Comparison of ENCODE assay signal across 31 mouse cellular contexts in genomic region chr17:3023426-3023825, GRCm38 (mm10).
DNase-seq lines count a peak whose midpoint lies in the region; ATAC-seq and TF ChIP-seq lines count a peak whose summit lies in the region.
"Had no signal": no experiment of that assay in that cellular context is flagged by ENCODE, and none has a peak within 500 bp of the region (broad histone marks: within the 10 kb centered on the region; RNA-seq: fewer than 3 reads in every experiment).

No protein-coding gene starts in this region.

- peak; percentile 55 for DNase-seq in heart, adult 11 months
- no peak for DNase-seq in heart, adult 9 months (ENCODE audit: low spot score in 2 of 2)
- peak; percentile 3 for DNase-seq in MEL (ENCODE audit: low read depth, low spot score)
- peak; percentile 10 for DNase-seq in limb, embryonic 10.5 days (ENCODE audit: low spot score)
- DNase-seq: adrenal gland, postnatal 14 days; cerebellum, adult 11-12 months; cerebellum, adult 9-11 months; gastrocnemius, adult 2 months; kidney, adult 2 months; kidney, postnatal 4 days; layer of hippocampus, postnatal 36 days; left cerebral cortex, postnatal 4 days; lung, adult 18-20 months; retina, postnatal 1 day; right cerebral cortex, postnatal 14 days; thymus, postnatal 25 days had no signal

- peaks cover 90% of the 10 kb centered on the region for H3K9me3 ChIP-seq in megakaryocyte, embryonic 14.5 days
- H3K9me3 ChIP-seq in MEL (replicated peaks; ENCODE audit: insufficient read depth, low read length) = no peaks in the 10 kb centered on the region
- H3K9me3 ChIP-seq in limb, embryonic 10.5 days (replicated peaks) = peaks cover 56% of the 10 kb centered on the region
- peaks cover 81% of the 10 kb centered on the region for H3K9me3 ChIP-seq in hindbrain, embryonic 12.5 days (replicated peaks)
- H3K9me3 ChIP-seq: limb, embryonic 15.5 days had no signal

- no peak for TF ChIP-seq CTCF in MEL (IDR thresholded peaks at IDR 0.05 in 2 of 3, conservative IDR thresholded peaks at IDR 0.05 in 1 of 3; ENCODE audit: control insufficient read depth in 1 of 3, insufficient read depth in 1 of 3, low read depth in 2 of 3, low read length in 3 of 3, poor library complexity in 1 of 3, severe bottlenecking in 1 of 3)

- H3K27me3 ChIP-seq in megakaryocyte, embryonic 14.5 days (replicated peaks) = no peaks in the 10 kb centered on the region
- H3K27me3 ChIP-seq in MEL (ENCODE audit: control insufficient read depth in 1 of 2, insufficient read depth in 2 of 2, low read length in 2 of 2) = no peaks in the 10 kb centered on the region
- H3K27me3 ChIP-seq in limb, embryonic 10.5 days (ENCODE audit: low read depth, poor library complexity, severe bottlenecking) = no peaks in the 10 kb centered on the region
- H3K27me3 ChIP-seq in hindbrain, embryonic 12.5 days = no peaks in the 10 kb centered on the region
- H3K27me3 ChIP-seq: embryonic facial prominence, embryonic 13.5 days; hindbrain, embryonic 15.5 days; limb, embryonic 15.5 days; neural tube, embryonic 12.5 days had no signal

- no peaks in the 10 kb centered on the region; the same call in 1 of the 2 replicates for H3K4me1 ChIP-seq in megakaryocyte, embryonic 14.5 days
- H3K4me1 ChIP-seq in MEL (ENCODE audit: control insufficient read depth in 1 of 2, insufficient read depth in 2 of 2, low read length in 2 of 2) = no peaks in the 10 kb centered on the region
- no peaks in the 10 kb centered on the region for H3K4me1 ChIP-seq in limb, embryonic 10.5 days
- H3K4me1 ChIP-seq in hindbrain, embryonic 12.5 days = no peaks in the 10 kb centered on the region
- H3K4me1 ChIP-seq: embryonic facial prominence, embryonic 13.5 days; forebrain, embryonic 10.5 days; hindbrain, embryonic 15.5 days; limb, embryonic 15.5 days; neural tube, embryonic 12.5 days had no signal

- H3K4me3 ChIP-seq in megakaryocyte, embryonic 14.5 days (replicated peaks) = peak overlapping the region; percentile 78
- no peak overlapping the region for H3K4me3 ChIP-seq in MEL (ENCODE audit: control insufficient read depth in 1 of 2, insufficient read depth in 1 of 2, low read depth in 2 of 2, low read length in 2 of 2)
- H3K4me3 ChIP-seq in limb, embryonic 10.5 days = no peak overlapping the region
- no peak overlapping the region for H3K4me3 ChIP-seq in hindbrain, embryonic 12.5 days
- H3K4me3 ChIP-seq: embryonic facial prominence, embryonic 13.5 days; forebrain, embryonic 10.5 days; gastrocnemius, adult 2 months; hindbrain, embryonic 15.5 days; limb, embryonic 15.5 days; neural tube, embryonic 12.5 days had no signal

- no peak overlapping the region for H3K27ac ChIP-seq in MEL (ENCODE audit: control insufficient read depth, low read depth, low read length)
- H3K27ac ChIP-seq in limb, embryonic 10.5 days = no peak overlapping the region
- no peak overlapping the region for H3K27ac ChIP-seq in hindbrain, embryonic 12.5 days
- H3K27ac ChIP-seq: embryonic facial prominence, embryonic 13.5 days; forebrain, embryonic 10.5 days; gastrocnemius, adult 2 months; hindbrain, embryonic 15.5 days; kidney, postnatal 0 days; limb, embryonic 15.5 days; neural tube, embryonic 12.5 days had no signal

- H3K4me2 ChIP-seq in hindbrain, embryonic 12.5 days (replicated peaks) = no peak overlapping the region
- H3K4me2 ChIP-seq: embryonic facial prominence, embryonic 13.5 days; heart, embryonic 11.5 days; hindbrain, embryonic 15.5 days; limb, embryonic 15.5 days; midbrain, embryonic 11.5 days; neural tube, embryonic 12.5 days had no signal

- no peaks in the 10 kb centered on the region for H3K79me2 ChIP-seq in MEL (ENCODE audit: control insufficient read depth, insufficient read depth, low read length, poor library complexity)

- 80% methylated on average over 1 of the region's 1 CpGs for WGBS in limb, embryonic 10.5 days
- 93% methylated on average over 1 of the region's 1 CpGs for WGBS in hindbrain, embryonic 12.5 days

- ATAC-seq in megakaryocyte, adult 5-6 weeks (ENCODE audit: poor library complexity, severe bottlenecking) = no peak
- no peak for ATAC-seq in cerebellum, adult (ENCODE audit: insufficient number of reproducible peaks, low FRiP score, low TSS enrichment)
- ATAC-seq in hindbrain, embryonic 12.5 days (ENCODE audit: low FRiP score) = no peak
- ATAC-seq: forebrain, embryonic 16.5 days; inflammation-experienced regulatory T-cells, adult 6 months; midbrain, embryonic 16.5 days had no signal

- TF ChIP-seq RAD21 in MEL (IDR thresholded peaks at IDR 0.05; ENCODE audit: low read depth, low read length) = no peak

- TF ChIP-seq EP300 in MEL (IDR thresholded peaks at IDR 0.05; ENCODE audit: low read depth in 1 of 2, low read length in 2 of 2) = no peak

- H3K9ac ChIP-seq in MEL (ENCODE audit: control insufficient read depth, low read depth, low read length, poor library complexity, severe bottlenecking) = no peak overlapping the region
- no peak overlapping the region for H3K9ac ChIP-seq in hindbrain, embryonic 12.5 days
- H3K9ac ChIP-seq: embryonic facial prominence, embryonic 13.5 days; hindbrain, embryonic 15.5 days; limb, embryonic 15.5 days; neural tube, embryonic 12.5 days had no signal

- H3K36me3 ChIP-seq in megakaryocyte, embryonic 14.5 days (replicated peaks; ENCODE audit: low read length) = no peaks in the 10 kb centered on the region
- H3K36me3 ChIP-seq in MEL (ENCODE audit: control insufficient read depth in 1 of 2, insufficient read depth in 2 of 2, low read length in 2 of 2) = no peaks in the 10 kb centered on the region
- H3K36me3 ChIP-seq in limb, embryonic 10.5 days = no peaks in the 10 kb centered on the region
- no peaks in the 10 kb centered on the region for H3K36me3 ChIP-seq in hindbrain, embryonic 12.5 days
- H3K36me3 ChIP-seq: embryonic facial prominence, embryonic 13.5 days; forebrain, embryonic 10.5 days; hindbrain, embryonic 15.5 days; limb, embryonic 15.5 days; neural tube, embryonic 12.5 days had no signal

- TF ChIP-seq POLR2A in MEL (IDR thresholded peaks at IDR 0.05; ENCODE audit: control insufficient read depth in 1 of 2, insufficient read depth in 1 of 2, low read depth in 1 of 2, low read length in 2 of 2, poor library complexity in 1 of 2) = no peak

TF ChIP-seq in MEL, 35 proteins besides CTCF, POLR2A, EP300 and RAD21:
- TF ChIP-seq TBP (IDR thresholded peaks at IDR 0.05; ENCODE audit: low read depth, low read length) (no peak), JUND (IDR thresholded peaks at IDR 0.05; ENCODE audit: low read depth, low read length) (no peak), BHLHE40 (IDR thresholded peaks at IDR 0.05; ENCODE audit: borderline replicate concordance, low read depth, low read length) (no peak), ELF1 (IDR thresholded peaks at IDR 0.05; ENCODE audit: low read depth, low read length) (no peak), MAZ (IDR thresholded peaks at IDR 0.05; ENCODE audit: low read depth, low read length) (no peak), ZMIZ1 (IDR thresholded peaks at IDR 0.05; ENCODE audit: low read depth, low read length) (no peak), CHD2 (IDR thresholded peaks at IDR 0.05; ENCODE audit: low read length) (no peak), MEF2A (IDR thresholded peaks at IDR 0.05; ENCODE audit: extremely low read depth, insufficient replicate concordance, low read depth, low read length, poor library complexity, severe bottlenecking) (no peak), GABPA (IDR thresholded peaks at IDR 0.05; ENCODE audit: low read depth, low read length) (no peak), MXI1 (IDR thresholded peaks at IDR 0.05; ENCODE audit: low read depth, low read length) (no peak), NELFE (IDR thresholded peaks at IDR 0.05; ENCODE audit: low read depth, low read length) (no peak), ZNF384 (IDR thresholded peaks at IDR 0.05; ENCODE audit: low read depth, low read length) (no peak), USF1 (IDR thresholded peaks at IDR 0.05; ENCODE audit: low read depth, low read length) (no peak)

Comparison
In these comparisons a context has a peak if more than half of its experiments do, and no peak if none do; other contexts are left out.
1. DNase-seq: peak in heart, adult 11 months (single experiment), MEL (single experiment) and limb, embryonic 10.5 days (single experiment); none in heart, adult 9 months (0 of 2).